Mouse (Mus musculus): Measurements from ENCODE around the gene Pnliprp2. TPM values are rescaled to one million over a fixed set of nuclear protein-coding genes. Genes with fewer than 3 reads are reported as not detected.

Gene Pnliprp2
- total and polyA plus RNA-seq, 3 experiments = 0.13 to 0.38 (median 0.14) TPM

- Histone ChIP-seq H3K36me3 (replicated peaks in 1 of 2; ENCODE audit: control insufficient read depth in 1 of 2, insufficient read depth in 1 of 2, low read length in 1 of 2) (no peaks in the 10 kb centered on the region), H3K27me3 (replicated peaks) (no peaks in the 10 kb centered on the region), H3K27ac (ENCODE audit: insufficient read depth, low read depth) (no peak within 1 kb of the TSS), H3K4me2 (ENCODE audit: insufficient read depth, low read depth, poor library complexity, severe bottlenecking) (no peak within 1 kb of the TSS), H3K9ac (ENCODE audit: insufficient read depth, low read depth) (no peak within 1 kb of the TSS), H3K4me1 (ENCODE audit: control insufficient read depth in 1 of 2, insufficient read depth in 2 of 2) (peaks cover 3 to 5% of the 10 kb centered on the region in 2 experiments; a peak in 2 of 4 replicates), H3K79me2 (replicated peaks; ENCODE audit: control insufficient read depth, extremely low read depth, insufficient read depth, poor library complexity, severe bottlenecking) (no peaks in the 10 kb centered on the region), H3K9me3 (replicated peaks; ENCODE audit: low read length) (no peaks in the 10 kb centered on the region), H3K4me3 (replicated peaks in 1 of 3; ENCODE audit: low read depth in 2 of 3, low read length in 2 of 3, poor library complexity in 1 of 3) (no peak within 1 kb of the TSS)
- in situ Hi-C loops (cut with MboI; ENCODE audit: low pct_ligation_motif_present, low pct_unique_long_range_greater_than_20kb, low sequenced_read_pairs) (no loop called here), dilution Hi-C loops (cut with MboI; ENCODE audit: extremely low pct_ligation_motif_present, extremely low pct_unique_long_range_greater_than_20kb, low sequenced_read_pairs) (no loop called here)
- no peak for DNase-seq (ENCODE audit: extremely low read depth)
- TF ChIP-seq CHD2 (IDR thresholded peaks at IDR 0.05; ENCODE audit: low read length) (no peak), ZKSCAN1 (IDR thresholded peaks at IDR 0.05; ENCODE audit: borderline replicate concordance, low read depth, low read length) (no peak), MXI1 (IDR thresholded peaks at IDR 0.05; ENCODE audit: low read depth, low read length) (no peak), CTCF (conservative IDR thresholded peaks at IDR 0.05 in 1 of 2, IDR thresholded peaks at IDR 0.05 in 1 of 2; ENCODE audit: low read depth in 2 of 2, low read length in 2 of 2) (no peak), SMC3 (IDR thresholded peaks at IDR 0.05; ENCODE audit: low read depth, low read length) (no peak), HCFC1 (IDR thresholded peaks at IDR 0.05; ENCODE audit: low read depth, low read length) (no peak), JUND (conservative IDR thresholded peaks at IDR 0.05; ENCODE audit: low read depth, low read length) (no peak), ZNF384 (IDR thresholded peaks at IDR 0.05; ENCODE audit: low read depth, low read length) (no peak), KAT2A (IDR thresholded peaks at IDR 0.05; ENCODE audit: insufficient replicate concordance, low read length) (no peak), IRF4 (IDR thresholded peaks at IDR 0.05; ENCODE audit: low read depth, low read length) (no peak), MEF2A (IDR thresholded peaks at IDR 0.05; ENCODE audit: borderline replicate concordance, low read depth, low read length) (no peak), MAFK (IDR thresholded peaks at IDR 0.05; ENCODE audit: insufficient replicate concordance, low read length) (no peak), E2F4 (IDR thresholded peaks at IDR 0.05; ENCODE audit: insufficient replicate concordance, low read depth, low read length) (no peak), CHD1 (IDR thresholded peaks at IDR 0.05; ENCODE audit: low read depth, low read length) (no peak), ZC3H11A (IDR thresholded peaks at IDR 0.05; ENCODE audit: low read depth, low read length) (no peak), GABPA (IDR thresholded peaks at IDR 0.05; ENCODE audit: insufficient replicate concordance, low read depth, low read length) (no peak), EP300 (IDR thresholded peaks at IDR 0.05; ENCODE audit: low read length) (no peak), USF1 (IDR thresholded peaks at IDR 0.05; ENCODE audit: low read depth, low read length) (no peak), ELF1 (IDR thresholded peaks at IDR 0.05; ENCODE audit: low read depth, low read length) (no peak), NRF1 (IDR thresholded peaks at IDR 0.05; ENCODE audit: low read depth, low read length) (no peak)
Observed at GRCm38 (mm10) chr19:58728445-58729031, 31.0 kb upstream of the Pnliprp2 start, which contains the start of gene Pnliprp1. Gene Pnliprp1 (plus strand): TSS chr19:58728887.

GRCm38 (mm10) chr19:58733216-58733615, 26.3 kb upstream of the Pnliprp2 start:
- H3K27ac ChIP-seq (ENCODE audit: insufficient read depth, low read depth) = no peak overlapping the region
- no peaks in the 10 kb centered on the region for H3K36me3 ChIP-seq (replicated peaks in 1 of 2; ENCODE audit: control insufficient read depth in 1 of 2, insufficient read depth in 1 of 2, low read length in 1 of 2)
- DNase-seq (ENCODE audit: extremely low read depth) = no peak
- H3K4me2 ChIP-seq (ENCODE audit: insufficient read depth, low read depth, poor library complexity, severe bottlenecking) = no peak overlapping the region
- no peak overlapping the region for H3K4me3 ChIP-seq (replicated peaks in 1 of 3; ENCODE audit: low read depth in 2 of 3, low read length in 2 of 3, poor library complexity in 1 of 3)
- no peaks in the 10 kb centered on the region for H3K9me3 ChIP-seq (replicated peaks; ENCODE audit: low read length)
- no peaks in the 10 kb centered on the region for H3K79me2 ChIP-seq (replicated peaks; ENCODE audit: control insufficient read depth, extremely low read depth, insufficient read depth, poor library complexity, severe bottlenecking)
- H3K9ac ChIP-seq (ENCODE audit: insufficient read depth, low read depth) = no peak overlapping the region
- H3K27me3 ChIP-seq (replicated peaks) = no peaks in the 10 kb centered on the region
- TF ChIP-seq GABPA (IDR thresholded peaks at IDR 0.05; ENCODE audit: insufficient replicate concordance, low read depth, low read length) (no peak), IRF4 (IDR thresholded peaks at IDR 0.05; ENCODE audit: low read depth, low read length) (no peak), MEF2A (IDR thresholded peaks at IDR 0.05; ENCODE audit: borderline replicate concordance, low read depth, low read length) (no peak), POLR2AphosphoS2 (IDR thresholded peaks at IDR 0.05; ENCODE audit: low read depth, low read length) (no peak), ZC3H11A (IDR thresholded peaks at IDR 0.05; ENCODE audit: low read depth, low read length) (no peak), NELFE (IDR thresholded peaks at IDR 0.05; ENCODE audit: low read depth, low read length) (no peak), MXI1 (IDR thresholded peaks at IDR 0.05; ENCODE audit: low read depth, low read length) (no peak), MAFK (IDR thresholded peaks at IDR 0.05; ENCODE audit: insufficient replicate concordance, low read length) (no peak)
- dilution Hi-C loops (cut with MboI; ENCODE audit: extremely low pct_ligation_motif_present, extremely low pct_unique_long_range_greater_than_20kb, low sequenced_read_pairs) = no loop called here
- H3K4me1 ChIP-seq (ENCODE audit: control insufficient read depth in 1 of 2, insufficient read depth in 2 of 2) = peaks cover 0 to 7% of the 10 kb centered on the region in 2 experiments; a peak in 2 of 4 replicates
- in situ Hi-C loops (cut with MboI; ENCODE audit: low pct_ligation_motif_present, low pct_unique_long_range_greater_than_20kb, low sequenced_read_pairs) = no loop called here

Data from CH12.LX (cell line).